Mouse (Mus musculus): ENCODE results near the gene Ifrd2. TPM values are rescaled to one million over a fixed set of nuclear protein-coding genes. Genes with fewer than 3 reads are reported as not detected.

Ifrd2 gene
- polyA plus RNA-seq, 1 experiment from 2014 or later = 14.5 TPM

GRCm38 (mm10) chr9:107608741-107609432 is 21.4 kb downstream of the Ifrd2 start, which contains the start of gene Sema3b:
TSS of gene Sema3b (minus strand) at chr9:107609229.
- ATAC-seq (replicated peaks) = no peak
- H3K27ac ChIP-seq = no peak within 1 kb of the TSS
- H3K27me3 ChIP-seq (replicated peaks) = no peaks in the 10 kb centered on the region
- H3K4me2 ChIP-seq = no peak within 1 kb of the TSS
- WGBS = 41% methylated on average over 12 of the region's 12 CpGs
- H3K36me3 ChIP-seq (replicated peaks) = 0 out of 2 replicates have a peak, but pooled peaks cover 2% of the 10 kb centered on the region
- no peaks in the 10 kb centered on the region for H3K9me3 ChIP-seq
- peaks cover 20% of the 10 kb centered on the region for H3K4me1 ChIP-seq
- H3K4me3 ChIP-seq = no peak within 1 kb of the TSS
- no peak within 1 kb of the TSS for H3K9ac ChIP-seq

- H3K27me3 ChIP-seq (replicated peaks) = no peaks in the 10 kb centered on the region
- no peak overlapping the region for H3K27ac ChIP-seq
- ATAC-seq (replicated peaks) = no peak
- no peak overlapping the region for H3K9ac ChIP-seq
- H3K9me3 ChIP-seq = no peaks in the 10 kb centered on the region
- 69% methylated on average over 4 of the region's 4 CpGs for WGBS
- no peak overlapping the region for H3K4me2 ChIP-seq
- no peak overlapping the region for H3K4me3 ChIP-seq
- H3K36me3 ChIP-seq (replicated peaks) = 0 out of 2 replicates have a peak, but pooled peaks cover 6% of the 10 kb centered on the region
- peaks cover 20% of the 10 kb centered on the region for H3K4me1 ChIP-seq
Observed at GRCm38 (mm10) chr9:107609433-107609830, 22.0 kb downstream of the Ifrd2 start.

- H3K4me2 ChIP-seq = peak overlapping the region; percentile 64
- H3K4me3 ChIP-seq = peak overlapping the region; percentile 35; the same call in 1 of the 2 replicates
- H3K27ac ChIP-seq = peak overlapping the region; percentile 97
- H3K9me3 ChIP-seq = no peaks in the 10 kb centered on the region
- no peak for ATAC-seq (replicated peaks)
- H3K4me1 ChIP-seq = peaks cover 22% of the 10 kb centered on the region
- no peaks in the 10 kb centered on the region for H3K27me3 ChIP-seq (replicated peaks)
- peaks cover 18% of the 10 kb centered on the region for H3K36me3 ChIP-seq (replicated peaks)
- H3K9ac ChIP-seq = peak overlapping the region; percentile 58
- 64% methylated on average over 6 of the region's 6 CpGs for WGBS
Observed at GRCm38 (mm10) chr9:107611456-107612190, 24.2 kb downstream of the Ifrd2 start.

DNA sequence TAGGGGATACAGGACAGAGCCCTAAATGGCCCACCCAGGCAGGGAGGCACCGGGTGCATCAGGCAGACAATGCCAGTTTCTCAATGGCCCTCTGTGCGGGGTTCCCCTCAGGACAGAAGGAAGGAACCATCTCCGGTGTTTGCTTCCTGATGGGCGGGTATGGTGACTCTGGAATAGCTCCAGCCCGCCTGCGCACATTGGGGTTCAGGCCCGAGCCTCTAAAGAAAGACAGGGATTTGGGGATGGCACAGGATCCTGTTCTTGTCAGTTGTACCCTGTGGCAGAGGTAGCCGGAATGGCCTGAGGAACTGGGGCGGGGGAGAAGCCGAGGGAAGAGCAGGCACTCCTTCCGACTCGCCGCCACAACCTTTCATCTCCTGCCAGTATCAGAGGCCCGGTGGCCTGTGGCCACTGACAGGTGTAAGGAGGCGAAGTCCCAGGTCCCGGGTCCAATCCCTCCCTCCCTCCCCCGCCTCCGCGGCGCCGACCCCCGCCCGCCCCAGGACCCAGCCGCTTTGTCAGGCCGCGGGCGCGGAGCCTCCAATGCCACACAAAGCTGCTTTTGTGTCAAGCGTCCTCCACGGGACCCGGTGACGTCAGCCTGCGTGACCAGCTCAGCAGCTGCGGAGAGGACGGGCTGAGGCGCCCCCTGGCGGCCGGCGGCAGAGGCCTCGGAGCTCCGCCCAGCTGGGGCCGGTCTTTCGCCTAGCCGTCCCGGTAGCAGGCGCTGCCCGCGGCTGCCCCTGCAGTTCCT is 24.9 kb downstream of the Ifrd2 start:
- peaks cover 22% of the 10 kb centered on the region for H3K4me1 ChIP-seq
- H3K4me3 ChIP-seq = peak overlapping the region; percentile 35
- no peaks in the 10 kb centered on the region for H3K27me3 ChIP-seq (replicated peaks)
- H3K27ac ChIP-seq = peak overlapping the region; percentile 97
- 3% methylated on average over 47 of the region's 48 CpGs for WGBS
- peaks cover 18% of the 10 kb centered on the region for H3K36me3 ChIP-seq (replicated peaks)
- peak; percentile 94 for ATAC-seq (replicated peaks)
- peak overlapping the region; percentile 64 for H3K4me2 ChIP-seq
- no peaks in the 10 kb centered on the region for H3K9me3 ChIP-seq
- H3K9ac ChIP-seq = peak overlapping the region; percentile 58

- WGBS = 13% methylated on average over 12 of the region's 12 CpGs
- Histone ChIP-seq H3K4me2 (peak overlapping the region; percentile 64), H3K9me3 (no peaks in the 10 kb centered on the region), H3K36me3 (replicated peaks) (peaks cover 22% of the 10 kb centered on the region), H3K4me3 (peak overlapping the region; percentile 35), H3K9ac (no peak overlapping the region), H3K27me3 (replicated peaks) (no peaks in the 10 kb centered on the region), H3K27ac (peak overlapping the region; percentile 97), H3K4me1 (peaks cover 22% of the 10 kb centered on the region)
- peak; percentile 49; the same call in 1 of the 2 replicates for ATAC-seq (replicated peaks)
Observed at GRCm38 (mm10) chr9:107612945-107613569, 25.6 kb downstream of the Ifrd2 start.

DNA sequence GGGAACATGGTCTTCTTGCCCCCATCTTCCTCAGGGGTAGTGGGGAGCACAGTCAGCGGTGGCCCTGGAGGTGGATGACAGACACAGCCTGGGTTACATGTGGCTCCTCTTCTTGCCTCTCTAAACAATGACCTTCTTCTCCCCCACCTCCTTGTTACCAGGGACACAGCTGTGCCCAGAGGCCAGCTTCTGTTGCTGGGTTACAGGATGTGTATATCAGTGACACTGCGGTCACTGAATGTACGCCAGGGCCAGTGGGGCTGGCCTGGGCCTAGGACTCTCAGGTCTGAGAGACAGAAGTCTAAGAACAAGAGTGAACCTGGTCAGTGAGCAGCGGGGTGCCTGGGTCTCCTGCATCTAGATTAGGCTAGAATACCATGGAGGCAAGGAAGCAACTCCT is 27.6 kb downstream of the Ifrd2 start:
- Histone ChIP-seq H3K27ac (peak overlapping the region; percentile 63; the same call in 1 of the 2 replicates), H3K9ac (no peak overlapping the region), H3K4me1 (peaks cover 32% of the 10 kb centered on the region), H3K4me3 (no peak overlapping the region), H3K4me2 (no peak overlapping the region), H3K36me3 (replicated peaks) (peaks cover 35% of the 10 kb centered on the region), H3K27me3 (replicated peaks) (no peaks in the 10 kb centered on the region), H3K9me3 (no peaks in the 10 kb centered on the region)
- ATAC-seq (replicated peaks) = no peak
- WGBS = 55% methylated on average over 4 of the region's 4 CpGs

- H3K4me3 ChIP-seq = no peak overlapping the region
- H3K27ac ChIP-seq = no peak overlapping the region
- H3K4me2 ChIP-seq = no peak overlapping the region
- 88% methylated on average over 2 of the region's 2 CpGs for WGBS
- H3K9me3 ChIP-seq = no peaks in the 10 kb centered on the region
- no peak overlapping the region for H3K9ac ChIP-seq
- no peaks in the 10 kb centered on the region for H3K27me3 ChIP-seq (replicated peaks)
- peaks cover 22% of the 10 kb centered on the region for H3K4me1 ChIP-seq
- ATAC-seq (replicated peaks) = no peak
- peaks cover 35% of the 10 kb centered on the region for H3K36me3 ChIP-seq (replicated peaks)
Observed at GRCm38 (mm10) chr9:107617461-107617860, 30.0 kb downstream of the Ifrd2 start.

GRCm38 (mm10) chr9:107618098-107618497 is 30.7 kb downstream of the Ifrd2 start:
- Histone ChIP-seq H3K36me3 (replicated peaks) (peaks cover 35% of the 10 kb centered on the region), H3K9me3 (no peaks in the 10 kb centered on the region), H3K27me3 (replicated peaks) (no peaks in the 10 kb centered on the region), H3K4me2 (no peak overlapping the region), H3K9ac (no peak overlapping the region), H3K4me1 (peaks cover 19% of the 10 kb centered on the region), H3K4me3 (no peak overlapping the region), H3K27ac (peak overlapping the region; percentile 60)
- no peak for ATAC-seq (replicated peaks)
- WGBS = 85% methylated on average over 6 of the region's 6 CpGs

DNA sequence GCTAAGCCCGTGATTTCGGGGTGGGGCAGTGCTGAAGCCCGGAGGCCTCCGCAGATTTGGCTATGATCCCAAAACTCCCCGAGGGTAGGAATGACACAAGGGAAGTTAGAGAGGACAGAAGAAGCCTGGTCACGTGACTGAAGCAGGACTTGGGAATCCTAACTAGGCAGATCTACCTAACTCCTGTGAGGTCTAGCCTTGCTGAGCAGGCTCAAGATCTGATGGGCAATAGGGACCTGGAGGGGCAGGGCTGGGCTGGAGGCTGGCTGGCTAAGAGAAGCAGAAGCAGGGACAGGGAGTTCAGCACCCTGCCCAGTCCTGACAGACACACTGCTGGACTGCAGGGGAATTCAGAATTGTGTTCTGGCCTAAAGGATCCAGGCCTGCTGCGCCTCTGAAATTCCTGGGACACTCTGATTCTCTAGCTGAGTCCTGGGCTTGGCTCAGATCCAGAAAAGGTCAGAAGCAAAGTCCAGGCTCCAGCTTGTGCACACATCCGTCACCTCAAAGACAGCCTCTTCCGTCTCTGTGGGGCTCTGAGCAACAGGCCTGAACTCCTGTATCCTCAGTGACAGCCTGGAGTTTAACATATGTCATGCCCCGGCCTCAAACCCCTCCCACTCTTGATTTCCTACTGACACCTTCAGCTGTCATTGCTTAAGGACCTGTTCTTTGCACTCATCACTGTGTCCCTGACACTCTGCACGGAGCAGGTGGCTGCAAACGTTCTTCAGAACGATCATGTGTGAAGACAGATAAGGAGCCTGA is 31.5 kb downstream of the Ifrd2 start:
- Histone ChIP-seq H3K4me2 (no peak overlapping the region), H3K36me3 (replicated peaks) (peaks cover 32% of the 10 kb centered on the region), H3K27me3 (replicated peaks) (no peaks in the 10 kb centered on the region), H3K27ac (peak overlapping the region; percentile 60), H3K9me3 (no peaks in the 10 kb centered on the region), H3K4me1 (peaks cover 18% of the 10 kb centered on the region), H3K9ac (no peak overlapping the region; the same call in 1 of the 2 replicates), H3K4me3 (no peak overlapping the region)
- ATAC-seq (replicated peaks) = no peak
- 54% methylated on average over 13 of the region's 13 CpGs for WGBS

DNA sequence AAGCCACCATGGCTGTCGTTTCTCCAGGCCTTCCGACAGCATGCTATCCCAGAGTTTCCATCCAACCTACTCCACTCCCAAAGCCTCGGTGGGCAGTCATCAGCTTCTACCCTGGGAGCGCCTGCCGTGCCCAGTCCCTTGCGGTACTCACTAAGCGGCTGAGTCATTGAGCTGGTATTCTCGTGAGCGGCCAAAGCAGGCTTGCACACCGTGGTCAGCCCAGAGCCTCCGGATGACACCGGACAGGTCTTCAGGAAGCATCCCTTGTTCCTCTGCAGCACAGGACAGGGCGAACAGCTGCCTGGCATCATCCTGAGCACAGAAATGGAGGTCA is 32.1 kb downstream of the Ifrd2 start:
- Histone ChIP-seq H3K9me3 (no peaks in the 10 kb centered on the region), H3K9ac (no peak overlapping the region), H3K4me1 (peaks cover 17% of the 10 kb centered on the region), H3K4me3 (no peak overlapping the region), H3K27me3 (replicated peaks) (no peaks in the 10 kb centered on the region), H3K27ac (peak overlapping the region; percentile 60), H3K4me2 (no peak overlapping the region), H3K36me3 (replicated peaks) (peaks cover 29% of the 10 kb centered on the region)
- no peak for ATAC-seq (replicated peaks)
- 82% methylated on average over 13 of the region's 13 CpGs for WGBS

DNA sequence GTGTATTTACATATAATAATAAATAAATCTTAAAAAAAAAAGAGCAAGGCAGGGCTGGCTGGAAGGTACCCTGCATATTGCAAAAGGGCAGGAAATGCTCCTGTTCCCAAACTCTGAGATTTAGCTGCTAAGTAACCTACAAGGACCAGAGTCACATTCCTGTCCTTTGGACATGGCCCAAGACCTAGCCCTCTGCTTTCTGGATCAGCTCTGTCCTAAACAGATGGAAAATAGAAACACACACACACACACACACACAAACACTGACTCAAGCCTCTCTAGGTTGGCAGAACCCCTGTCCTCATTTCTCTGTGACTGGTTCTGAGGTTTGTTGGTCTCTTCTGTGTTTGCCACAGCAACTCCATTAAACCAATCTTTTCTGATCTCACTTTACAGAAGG is 33.5 kb downstream of the Ifrd2 start:
- peaks cover 23% of the 10 kb centered on the region for H3K36me3 ChIP-seq (replicated peaks)

More for the DNA sequence above, 33.5 kb downstream of the Ifrd2 start:
- Histone ChIP-seq H3K27me3 (replicated peaks) (no peaks in the 10 kb centered on the region), H3K9me3 (no peaks in the 10 kb centered on the region), H3K27ac (no peak overlapping the region), H3K4me2 (no peak overlapping the region), H3K4me3 (no peak overlapping the region), H3K9ac (no peak overlapping the region), H3K4me1 (peaks cover 18% of the 10 kb centered on the region)
- ATAC-seq (replicated peaks) = no peak

All from midbrain, embryonic 15.5 days (tissue).